Mouse (Mus musculus) brain, embryonic 14.5 days (tissue): ENCODE data around the gene Olfr1361. TPM values are rescaled to one million over a fixed set of nuclear protein-coding genes. Genes with fewer than 3 reads are reported as not detected.

Experiments used
- DNase-seq: peaks from one replicate; pipeline ENCODE4 v3.0.0-alpha.2; 2011; ENCODE audit warnings: low read depth
- CTCF ChIP-seq: fragments of 200-500 bp; IDR thresholded peaks from 2 replicates; pipeline ENCODE4 v1.5.1; 2012; ENCODE audit warnings: inconsistent platforms, mild to moderate bottlenecking, moderate library complexity, borderline replicate concordance; ENCODE audit not compliant: insufficient read depth, insufficient read length; ENCODE audit errors: extremely low read depth
- POLR2A ChIP-seq: fragments of 200-500 bp; IDR thresholded peaks from 2 replicates; pipeline ENCODE4 v1.6.1; 2012; ENCODE audit warnings: mild to moderate bottlenecking, inconsistent platforms, borderline replicate concordance; ENCODE audit not compliant: poor library complexity, insufficient read depth, insufficient read length, severe bottlenecking; ENCODE audit errors: extremely low read depth
- polyA plus RNA-seq: library from polyadenylated mRNA; depleted of rRNA; stranded (reverse); fragments of >200 nt; gene quantifications from 2 replicates; pipeline ENCODE4 v1.2.3, GENCODE M21; 2012; rRNA removed

The Olfr1361 gene
- not detected in 2 replicates for polyA plus RNA-seq

DNA sequence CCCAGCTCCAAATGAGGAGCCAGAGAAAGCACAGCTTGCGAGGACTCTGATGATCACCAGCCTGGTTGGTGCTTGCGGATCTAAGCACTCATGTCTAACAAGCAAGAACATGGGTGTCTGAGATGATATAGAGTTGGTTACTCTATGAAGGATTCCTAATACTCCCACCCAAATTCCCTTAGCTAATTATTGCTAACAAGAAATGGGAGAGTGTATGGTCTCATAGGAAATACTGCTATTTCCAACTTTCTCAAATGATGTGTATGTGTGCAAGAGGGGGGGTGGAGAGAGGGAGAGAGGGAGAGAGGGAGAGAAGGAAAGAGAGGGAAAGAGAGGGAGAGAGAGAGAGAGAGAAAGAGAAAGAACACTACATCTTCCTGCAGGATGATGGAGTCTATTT, at the start of gene Olfr1361:
Olfr1361 (minus strand) TSS at position 101 of the 400 bp plus-strand sequence.
- no peak for TF ChIP-seq POLR2A
- TF ChIP-seq CTCF, result no peak
- no peak for DNase-seq

DNA sequence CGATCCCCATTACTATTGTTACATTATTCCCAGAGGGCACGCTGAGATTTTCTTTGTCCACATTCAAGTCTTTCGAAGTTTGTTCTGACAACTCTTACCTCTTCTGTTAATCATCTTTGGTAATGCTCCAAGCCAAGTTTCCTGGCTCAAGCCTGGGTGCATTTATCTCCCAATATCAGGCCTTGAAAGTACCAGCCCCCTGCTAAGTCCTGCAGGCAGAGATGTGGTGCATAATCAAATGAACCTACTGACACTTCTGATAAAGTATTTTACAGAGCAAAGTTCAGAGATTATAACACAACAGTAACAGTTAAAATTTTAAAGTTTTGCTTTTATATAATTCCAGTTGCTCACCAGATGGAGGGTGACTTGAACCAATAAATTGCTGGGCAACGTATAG, 48.5 kb upstream of the Olfr1361 start:
- TF ChIP-seq POLR2A (no peak), CTCF (no peak)
- DNase-seq, result no peak

DNA sequence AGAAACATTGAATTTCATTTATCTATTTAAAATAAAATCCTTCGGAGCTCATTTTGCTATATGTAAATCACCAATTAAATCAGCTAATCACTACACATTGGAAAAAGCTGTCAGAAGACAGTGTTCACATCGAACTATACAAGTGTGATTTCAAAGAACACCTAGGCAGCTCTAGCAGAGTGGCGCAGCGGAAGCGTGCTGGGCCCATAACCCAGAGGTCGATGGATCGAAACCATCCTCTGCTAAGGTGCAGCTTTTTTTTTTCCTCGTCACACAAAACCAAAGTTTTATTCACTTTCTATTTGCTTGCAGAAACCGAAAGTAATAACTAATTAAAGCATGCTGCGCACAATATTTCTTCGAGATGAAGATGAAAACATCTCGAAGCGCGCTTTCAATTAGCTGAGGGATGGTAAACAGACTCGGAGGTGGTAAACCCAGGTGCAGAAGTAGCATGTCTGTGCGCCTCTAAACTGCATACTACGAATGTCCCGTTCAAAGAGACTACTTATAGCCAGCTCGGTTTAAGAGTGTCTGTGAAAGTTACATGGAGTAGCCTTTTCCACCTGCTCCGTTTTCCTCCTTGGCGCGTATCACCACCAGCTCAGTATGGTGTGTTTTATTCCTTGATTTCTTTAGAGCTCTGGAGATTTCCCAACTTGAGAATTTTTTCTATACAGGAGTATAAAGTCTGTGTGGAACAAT, 47.8 kb upstream of the Olfr1361 start:
- peak; percentile 88 for DNase-seq
- TF ChIP-seq CTCF, result no peak
- no peak for TF ChIP-seq POLR2A

DNA sequence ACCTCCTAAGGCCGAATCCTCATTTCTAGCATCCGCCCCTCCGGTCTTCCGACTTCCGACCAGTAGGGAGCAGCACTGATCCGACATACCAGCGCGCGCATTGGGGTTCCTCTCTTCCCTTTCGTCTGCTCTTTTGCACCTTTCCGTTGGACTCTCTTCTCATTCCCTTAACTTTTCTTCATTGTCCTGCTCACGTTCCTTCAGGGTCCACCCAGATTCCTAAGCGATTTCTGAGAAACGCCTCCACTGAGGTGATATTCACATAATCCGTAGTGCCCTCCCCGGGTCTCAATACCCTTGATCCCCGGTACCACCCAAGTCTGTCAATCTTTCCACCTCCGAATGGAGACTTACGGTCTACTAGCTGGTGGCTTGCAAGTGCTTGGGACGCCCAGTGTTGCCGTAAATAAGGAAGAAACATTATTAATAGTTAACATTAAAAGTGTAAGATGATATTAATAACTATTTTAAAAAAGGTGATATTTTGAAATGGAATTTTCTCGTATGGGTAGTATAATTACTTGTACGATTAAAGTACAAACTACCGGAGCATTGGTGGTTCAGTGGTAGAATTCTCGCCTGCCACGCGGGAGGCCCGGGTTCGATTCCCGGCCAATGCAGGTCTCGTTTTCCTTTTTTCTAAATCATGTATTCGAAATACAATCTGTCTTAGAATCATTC, 47.0 kb upstream of the Olfr1361 start:
- DNase-seq, result peak; percentile 92
- TF ChIP-seq CTCF, result peak; percentile 81
- no peak for TF ChIP-seq POLR2A

DNA sequence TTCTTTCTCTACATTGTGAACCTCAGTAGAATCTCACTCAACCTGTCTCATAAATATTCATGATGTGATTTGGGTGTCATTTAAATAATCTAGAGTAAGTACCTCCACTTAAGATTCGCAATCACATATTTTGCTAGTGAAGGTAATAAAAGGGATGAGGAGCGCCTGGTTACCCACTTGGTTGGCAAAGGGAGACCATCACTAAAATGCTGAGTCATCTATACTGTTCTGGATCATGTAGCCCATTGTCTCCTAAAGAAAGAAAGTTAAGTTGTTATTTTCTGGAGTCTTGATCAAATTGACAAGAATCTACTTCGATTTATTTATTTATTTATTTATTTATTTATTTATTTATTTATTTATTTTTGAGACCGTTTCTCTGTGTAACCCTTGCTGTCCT, 43.5 kb upstream of the Olfr1361 start:
- DNase-seq, result no peak
- TF ChIP-seq CTCF (no peak), POLR2A (no peak)

DNA sequence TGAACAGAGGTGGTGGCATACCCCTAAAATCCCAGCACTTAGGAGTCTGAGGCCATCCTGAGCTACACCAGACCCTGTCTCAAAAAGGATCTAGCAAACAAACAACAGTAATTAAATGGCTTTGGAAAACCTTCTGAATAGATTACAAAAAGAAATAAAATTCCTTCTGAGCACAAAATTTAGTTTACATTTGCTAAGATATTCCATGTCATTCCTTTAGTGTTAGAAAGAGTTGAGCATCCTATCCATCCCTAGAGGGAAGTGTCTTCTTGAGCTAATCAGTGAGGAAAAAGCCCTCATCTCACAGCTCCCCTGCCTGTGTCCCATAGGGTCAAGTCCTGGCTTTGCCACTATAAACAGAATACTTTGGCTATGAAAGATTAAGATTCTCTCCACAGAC, 34.6 kb upstream of the Olfr1361 start, which contains the start of gene Olfr1359:
Olfr1359 (plus strand) TSS at position 301 of the 400 bp plus-strand sequence.
- no peak for DNase-seq
- TF ChIP-seq CTCF, result no peak
- no peak for TF ChIP-seq POLR2A

DNA sequence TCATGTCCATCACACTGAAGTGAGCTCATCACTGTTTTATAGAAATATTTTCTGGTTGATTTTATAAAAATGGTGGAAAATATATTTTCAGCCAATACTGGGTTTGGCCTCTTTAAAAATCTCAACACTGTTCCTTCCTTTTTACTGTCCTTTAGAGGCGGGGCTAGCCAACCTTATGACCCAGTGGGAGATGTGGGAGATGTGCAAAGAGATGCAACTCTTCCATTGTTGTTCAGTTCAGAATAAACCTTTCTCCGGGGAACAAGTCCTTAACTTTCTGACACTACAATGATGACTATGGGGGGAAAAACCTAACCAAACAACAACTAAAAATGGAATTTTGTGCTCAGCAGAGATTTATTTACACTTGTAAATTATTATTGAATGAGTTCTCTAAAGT, 14.1 kb upstream of the Olfr1361 start, which contains the start of gene Olfr1360:
Olfr1360 (minus strand) TSS at position 101 of the 400 bp plus-strand sequence.
- DNase-seq, result no peak
- TF ChIP-seq CTCF (no peak), POLR2A (no peak)

DNA sequence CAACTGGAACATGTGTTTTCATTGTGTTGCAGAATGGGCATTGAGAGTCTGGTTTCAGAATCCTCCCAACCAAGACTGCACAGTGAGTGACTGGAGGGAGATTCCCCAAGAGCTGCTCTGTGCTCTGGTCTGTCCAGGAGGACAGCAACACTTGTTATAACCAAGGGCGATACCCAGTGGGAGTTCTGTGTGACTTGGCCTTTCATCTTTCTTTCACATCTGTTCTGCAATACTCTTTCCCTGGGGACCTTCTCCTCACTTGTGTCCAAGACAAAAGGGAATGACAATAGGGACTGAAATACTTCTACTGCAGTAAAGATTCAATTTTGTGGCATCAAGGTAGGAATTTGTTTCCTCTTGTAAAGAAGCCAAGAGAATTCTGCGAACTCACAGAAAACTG, 20.8 kb downstream of the Olfr1361 start, which contains the start of gene Olfr11:
Olfr11 (minus strand) TSS at position 101 of the 400 bp plus-strand sequence.
- TF ChIP-seq CTCF (no peak), POLR2A (no peak)
- no peak for DNase-seq

DNA sequence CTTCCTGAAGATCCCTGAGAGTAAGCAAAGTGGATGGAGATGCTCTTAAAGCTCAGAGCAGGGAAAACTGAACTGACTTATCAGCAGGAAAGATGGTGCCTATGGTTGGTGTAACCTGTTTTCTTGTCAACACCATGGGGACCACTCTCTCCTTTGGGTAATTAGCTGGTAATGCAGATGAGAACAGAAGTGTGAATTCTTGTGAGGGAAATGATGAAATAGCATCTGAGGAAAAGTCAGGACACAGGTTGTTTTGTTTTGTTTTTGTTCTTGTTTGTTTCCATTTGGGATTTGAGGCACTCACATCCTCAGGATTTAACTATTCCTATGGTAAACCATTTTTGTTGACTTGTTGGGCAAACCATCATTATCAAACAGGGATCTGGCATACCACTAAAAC, 49.3 kb downstream of the Olfr1361 start, which contains the start of gene Olfr1362:
Olfr1362 (minus strand) TSS at position 101 of the 400 bp plus-strand sequence.
- DNase-seq, result no peak
- no peak for TF ChIP-seq CTCF
- no peak for TF ChIP-seq POLR2A

Other genes starting within 250 kb of the Olfr1361 start
- 4.1 and 4.9 TPM in 2 replicates for gene Pgbd1, start 222.3 kb downstream of the Olfr1361 start, polyA plus RNA-seq
- gene Zscan26, start 209.7 kb downstream of the Olfr1361 start, polyA plus RNA-seq, result 35.6 and 36.7 TPM in 2 replicates
- 1.2 TPM in 2 replicates for gene Nkapl, start 194.9 kb downstream of the Olfr1361 start, polyA plus RNA-seq
- gene Zkscan4, start 184.5 kb downstream of the Olfr1361 start, polyA plus RNA-seq, result 4.7 and 5.7 TPM in 2 replicates
- not detected in 2 replicates for gene Gm10065, start 183.9 kb downstream of the Olfr1361 start, polyA plus RNA-seq
- 0.24 and 0.55 TPM in 2 replicates for gene AK157302, start 168.2 kb downstream of the Olfr1361 start, polyA plus RNA-seq
- gene Gm11273, start 162.0 kb downstream of the Olfr1361 start, polyA plus RNA-seq, result 7.3 and 7.5 TPM in 2 replicates
- 11.4 and 12.0 TPM in 2 replicates for gene Zkscan8, start 132.3 kb downstream of the Olfr1361 start, polyA plus RNA-seq
- not detected in 2 replicates for gene Olfr1366, start 120.6 kb downstream of the Olfr1361 start, polyA plus RNA-seq
- gene Olfr1535, start 103.5 kb downstream of the Olfr1361 start, polyA plus RNA-seq, result not detected in 2 replicates
- not detected in 2 replicates for gene Olfr1364, start 81.6 kb downstream of the Olfr1361 start, polyA plus RNA-seq
- gene Olfr1362, start 49.4 kb downstream of the Olfr1361 start, polyA plus RNA-seq, result not detected in 2 replicates
- not detected in 2 replicates for gene Olfr11, start 20.9 kb downstream of the Olfr1361 start, polyA plus RNA-seq
- gene Olfr1360, start 14.0 kb upstream of the Olfr1361 start, polyA plus RNA-seq, result not detected in 2 replicates
- gene Olfr1359, start 34.7 kb upstream of the Olfr1361 start, polyA plus RNA-seq, result not detected in 2 replicates
- 11.3 and 14.5 TPM in 2 replicates for gene Hist1h2bl, start 52.8 kb upstream of the Olfr1361 start, polyA plus RNA-seq
- gene Hist1h2ai, start 53.0 kb upstream of the Olfr1361 start, polyA plus RNA-seq, result 14.3 and 24.3 TPM in 2 replicates
- gene Hist1h3h, start 54.3 kb upstream of the Olfr1361 start, polyA plus RNA-seq, result 39.0 and 49.4 TPM in 2 replicates
- 17.0 and 18.2 TPM in 2 replicates for gene Hist1h2bm, start 58.7 kb upstream of the Olfr1361 start, polyA plus RNA-seq
- gene Hist1h4j, start 71.7 kb upstream of the Olfr1361 start, polyA plus RNA-seq, result 17.8 and 19.9 TPM in 2 replicates
- gene Hist1h4k, start 87.1 kb upstream of the Olfr1361 start, polyA plus RNA-seq, result 20.2 and 29.6 TPM in 2 replicates
- gene Hist1h2ak, start 90.4 kb upstream of the Olfr1361 start, polyA plus RNA-seq, result 21.4 and 26.4 TPM in 2 replicates
- gene Hist1h2bn, start 90.7 kb upstream of the Olfr1361 start, polyA plus RNA-seq, result 13.5 and 30.8 TPM in 2 replicates
- gene Hist1h1b, start 117.2 kb upstream of the Olfr1361 start, polyA plus RNA-seq, result 4.3 and 4.5 TPM in 2 replicates
- gene Hist1h3i, start 120.0 kb upstream of the Olfr1361 start, polyA plus RNA-seq, result 35.6 and 40.1 TPM in 2 replicates
- 8.8 and 12.7 TPM in 2 replicates for gene Hist1h2an, start 123.8 kb upstream of the Olfr1361 start, polyA plus RNA-seq
- 2.5 TPM in 2 replicates for gene Hist1h2bp, start 124.1 kb upstream of the Olfr1361 start, polyA plus RNA-seq
- gene Hist1h2bq, start 146.8 kb upstream of the Olfr1361 start, polyA plus RNA-seq, result 12.6 and 16.3 TPM in 2 replicates
- not detected in 2 replicates for gene Hist1h2ao, start 147.1 kb upstream of the Olfr1361 start, polyA plus RNA-seq
- not detected in 2 replicates for gene Hist1h4m, start 148.4 kb upstream of the Olfr1361 start, polyA plus RNA-seq
- 25.9 and 58.6 TPM in 2 replicates for gene Hist1h4n, start 168.8 kb upstream of the Olfr1361 start, polyA plus RNA-seq
- gene Hist1h2ap, start 170.1 kb upstream of the Olfr1361 start, polyA plus RNA-seq, result 71.3 and 78.4 TPM in 2 replicates
- 5.6 and 6.6 TPM in 2 replicates for gene Hist1h2br, start 170.4 kb upstream of the Olfr1361 start, polyA plus RNA-seq